Mouse (Mus musculus) embryonic facial prominence, embryonic 14.5 days (tissue): ENCODE data around the gene Trpv2. TPM values are rescaled to one million over a fixed set of nuclear protein-coding genes. Genes with fewer than 3 reads are reported as not detected.

Source experiments
- ATAC-seq: fragments of 200-750 bp; cut with Nextera tagmentation; 2 replicates; pipeline ENCODE4 v1.8.0; 2017; ENCODE audit warnings: low read depth, moderate number of reproducible peaks, moderate TSS enrichment
- DNase-seq: peaks from one replicate; pipeline ENCODE4 v3.0.0-alpha.2; 2015; ENCODE audit warnings: low spot score
- H3K27ac ChIP-seq: fragments of 300-500 bp; sonication (generic); replicated peaks from 2 replicates; pipeline ENCODE4 v1.5.1; 2014; ENCODE audit warnings: low read depth, mild to moderate bottlenecking, low read length, moderate library complexity
- H3K27me3 ChIP-seq: fragments of 300-500 bp; sonication (generic); replicated peaks from 2 replicates; pipeline ENCODE4 v1.6.1; 2014; ENCODE audit warnings: low read length; ENCODE audit not compliant: control insufficient read depth, insufficient read depth
- H3K36me3 ChIP-seq: fragments of 300-500 bp; sonication (generic); 2 replicates; pipeline ENCODE4 v1.6.1; 2014; ENCODE audit warnings: low read length, mixed read lengths; ENCODE audit not compliant: control insufficient read depth, insufficient read depth
- H3K4me1 ChIP-seq: fragments of 300-500 bp; sonication (generic); 2 replicates; pipeline ENCODE4 v1.6.1; 2014; ENCODE audit warnings: antibody characterized with exemption, low read length; ENCODE audit not compliant: control insufficient read depth, insufficient read depth
- H3K4me2 ChIP-seq: fragments of 300-500 bp; sonication (generic); 2 replicates; pipeline ENCODE4 v1.6.1; 2014; ENCODE audit warnings: low read depth, mild to moderate bottlenecking, low read length, moderate library complexity, mixed read lengths
- H3K4me3 ChIP-seq: fragments of 300-500 bp; sonication (generic); 2 replicates; pipeline ENCODE4 v1.5.1; 2014; ENCODE audit warnings: low read depth, mild to moderate bottlenecking, low read length
- H3K9ac ChIP-seq: fragments of 300-500 bp; sonication (generic); 2 replicates; pipeline ENCODE4 v1.6.1; 2014; ENCODE audit warnings: low read depth, mild to moderate bottlenecking, low read length, moderate library complexity, mixed read lengths
- H3K9me3 ChIP-seq: fragments of 300-500 bp; sonication (generic); 2 replicates; pipeline ENCODE4 v1.6.1; 2016; ENCODE audit warnings: low read length; ENCODE audit not compliant: control insufficient read depth
- WGBS: fragments of 180-500 bp; shearing (Covaris S2); extraction: QIAGEN DNeasy Blood & Tissue Kit; methylation state at CpG from one replicate; pipeline ENCODE4 v1.1.7; 2014; 5-methylcytosine and 5-hydroxymethylcytosine counted together
- polyA plus RNA-seq: library from polyadenylated mRNA; unstranded; fragments of >200 nt; fragmentation: Nextera tagmentation; extraction: Ambion mirVana; gene quantifications from 2 replicates; pipeline ENCODE4 v1.2.1, GENCODE M21; 2014

Trpv2 gene
- polyA plus RNA-seq, 1 experiment from 2014 or later = 6.4 TPM

DNA sequence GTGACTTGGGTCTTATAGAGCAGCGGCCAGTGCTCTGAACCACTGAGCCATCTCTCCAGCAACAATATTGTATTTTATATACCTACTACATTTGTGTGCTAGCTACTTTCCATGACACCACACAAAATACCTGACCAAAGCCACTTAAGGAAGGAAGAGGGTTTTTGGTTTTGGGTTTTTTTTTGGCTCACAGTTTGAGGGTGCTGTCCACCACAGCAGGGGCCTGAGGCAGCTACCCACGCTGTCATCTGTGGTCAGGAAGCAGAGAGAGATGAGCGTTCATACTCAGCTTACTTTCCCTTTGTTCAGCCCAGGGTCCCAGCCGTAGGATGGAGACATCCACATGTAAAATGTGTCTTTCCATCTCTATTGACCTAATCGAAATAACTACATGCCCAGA is 12.7 kb downstream of the Trpv2 start:
- H3K36me3 ChIP-seq = no peaks in the 10 kb centered on the region
- H3K27ac ChIP-seq = no peak overlapping the region
- no peak overlapping the region for H3K4me2 ChIP-seq
- no peaks in the 10 kb centered on the region for H3K4me1 ChIP-seq
- WGBS = 81% methylated on average over 5 of the region's 5 CpGs
- no peaks in the 10 kb centered on the region for H3K27me3 ChIP-seq
- DNase-seq = no peak
- no peak overlapping the region for H3K9ac ChIP-seq
- H3K9me3 ChIP-seq = no peaks in the 10 kb centered on the region
- no peak for ATAC-seq
- no peak overlapping the region for H3K4me3 ChIP-seq

GRCm38 (mm10) chr11:62589391-62589790 is 15.1 kb downstream of the Trpv2 start:
- 87% methylated on average over 10 of the region's 10 CpGs for WGBS
- H3K9ac ChIP-seq = no peak overlapping the region
- no peaks in the 10 kb centered on the region for H3K27me3 ChIP-seq
- DNase-seq (no peak), ATAC-seq (no peak)
- H3K36me3 ChIP-seq = no peaks in the 10 kb centered on the region
- H3K4me1 ChIP-seq = no peaks in the 10 kb centered on the region
- H3K4me2 ChIP-seq = no peak overlapping the region
- H3K9me3 ChIP-seq = no peaks in the 10 kb centered on the region
- no peak overlapping the region for H3K4me3 ChIP-seq
- no peak overlapping the region for H3K27ac ChIP-seq

GRCm38 (mm10) chr11:62591026-62591425 is 16.7 kb downstream of the Trpv2 start:
- no peaks in the 10 kb centered on the region for H3K36me3 ChIP-seq
- 74% methylated on average over 2 of the region's 2 CpGs for WGBS
- no peak overlapping the region for H3K9ac ChIP-seq
- H3K27me3 ChIP-seq = no peaks in the 10 kb centered on the region
- no peaks in the 10 kb centered on the region for H3K9me3 ChIP-seq
- H3K4me1 ChIP-seq = no peaks in the 10 kb centered on the region
- DNase-seq = no peak
- ATAC-seq = no peak
- no peak overlapping the region for H3K4me3 ChIP-seq
- no peak overlapping the region for H3K4me2 ChIP-seq
- H3K27ac ChIP-seq = no peak overlapping the region

GRCm38 (mm10) chr11:62591904-62592575 is 17.8 kb downstream of the Trpv2 start:
- no peak overlapping the region for H3K9ac ChIP-seq
- H3K27ac ChIP-seq = no peak overlapping the region
- ATAC-seq (no peak), DNase-seq (no peak)
- WGBS = 60% methylated on average over 8 of the region's 8 CpGs
- no peaks in the 10 kb centered on the region for H3K36me3 ChIP-seq
- H3K4me3 ChIP-seq = no peak overlapping the region
- no peaks in the 10 kb centered on the region for H3K9me3 ChIP-seq
- no peak overlapping the region for H3K4me2 ChIP-seq
- H3K4me1 ChIP-seq = no peaks in the 10 kb centered on the region
- no peaks in the 10 kb centered on the region for H3K27me3 ChIP-seq

- no peak overlapping the region for H3K27ac ChIP-seq
- no peaks in the 10 kb centered on the region for H3K27me3 ChIP-seq
- no peaks in the 10 kb centered on the region for H3K9me3 ChIP-seq
- no peak overlapping the region for H3K9ac ChIP-seq
- no peak overlapping the region for H3K4me2 ChIP-seq
- H3K4me3 ChIP-seq = no peak overlapping the region
- no peaks in the 10 kb centered on the region for H3K4me1 ChIP-seq
- H3K36me3 ChIP-seq = peaks cover 2% of the 10 kb centered on the region; the same call in 1 of the 2 replicates
- ATAC-seq (no peak), DNase-seq (no peak)
- 78% methylated on average over 4 of the region's 4 CpGs for WGBS
Measured at GRCm38 (mm10) chr11:62598571-62598970, 24.3 kb downstream of the Trpv2 start.

- DNase-seq = no peak
Measured at GRCm38 (mm10) chr11:62601732-62602618, 27.7 kb downstream of the Trpv2 start.

DNA sequence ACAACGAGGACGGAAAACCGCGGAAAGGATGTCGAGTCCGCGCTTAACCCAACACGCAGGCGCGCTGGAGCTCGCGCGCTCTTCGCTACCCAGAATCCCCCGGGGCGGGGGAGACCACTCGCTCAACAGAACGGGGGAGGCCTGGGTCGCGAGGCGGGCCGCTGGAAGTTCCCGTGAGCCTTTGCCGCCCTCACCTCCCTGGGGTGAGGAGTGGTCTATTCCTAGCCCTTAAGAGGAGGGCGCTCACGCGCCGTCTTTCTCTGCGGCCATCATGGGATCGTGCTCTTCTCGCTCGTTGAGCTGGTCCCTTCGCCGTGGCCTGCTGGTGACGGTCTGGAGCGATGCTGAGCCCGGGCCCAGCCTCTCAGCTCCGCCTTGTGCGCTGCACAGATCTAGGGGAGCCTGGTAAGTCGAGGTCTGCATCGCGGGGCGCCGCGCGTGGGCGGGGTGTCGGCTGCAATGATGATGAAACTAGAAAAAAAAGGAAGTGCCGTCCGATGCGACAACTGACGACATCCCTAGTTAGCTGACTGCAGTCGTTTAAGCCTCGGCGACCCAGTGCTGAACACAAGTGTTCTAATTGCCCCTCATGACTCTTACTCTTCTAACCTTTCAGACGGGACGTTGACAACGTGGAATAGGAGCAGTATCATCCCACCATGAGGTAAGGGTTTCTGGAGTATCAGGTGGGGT is 28.5 kb downstream of the Trpv2 start:
- Histone ChIP-seq H3K4me3 (peak overlapping the region; percentile 82), H3K36me3 (peaks cover 44% of the 10 kb centered on the region), H3K4me2 (peak overlapping the region; percentile 71), H3K27me3 (no peaks in the 10 kb centered on the region), H3K27ac (peak overlapping the region; percentile 93), H3K4me1 (peaks cover 9% of the 10 kb centered on the region), H3K9ac (peak overlapping the region; percentile 97), H3K9me3 (no peaks in the 10 kb centered on the region)
- WGBS = 0% methylated on average over 47 of the region's 58 CpGs
- DNase-seq (peak; percentile 99), ATAC-seq (peak; percentile 94)

More at GRCm38 (mm10) chr11:62601732-62602618, 27.7 kb downstream of the Trpv2 start:
- Histone ChIP-seq H3K4me2 (peak overlapping the region; percentile 71), H3K9me3 (no peaks in the 10 kb centered on the region), H3K4me1 (peaks cover 9% of the 10 kb centered on the region), H3K36me3 (peaks cover 36% of the 10 kb centered on the region), H3K4me3 (peak overlapping the region; percentile 82), H3K27ac (peak overlapping the region; percentile 82), H3K9ac (peak overlapping the region; percentile 97), H3K27me3 (no peaks in the 10 kb centered on the region)
- WGBS = 14% methylated on average over 17 of the region's 17 CpGs
- ATAC-seq = peak; percentile 0

DNA sequence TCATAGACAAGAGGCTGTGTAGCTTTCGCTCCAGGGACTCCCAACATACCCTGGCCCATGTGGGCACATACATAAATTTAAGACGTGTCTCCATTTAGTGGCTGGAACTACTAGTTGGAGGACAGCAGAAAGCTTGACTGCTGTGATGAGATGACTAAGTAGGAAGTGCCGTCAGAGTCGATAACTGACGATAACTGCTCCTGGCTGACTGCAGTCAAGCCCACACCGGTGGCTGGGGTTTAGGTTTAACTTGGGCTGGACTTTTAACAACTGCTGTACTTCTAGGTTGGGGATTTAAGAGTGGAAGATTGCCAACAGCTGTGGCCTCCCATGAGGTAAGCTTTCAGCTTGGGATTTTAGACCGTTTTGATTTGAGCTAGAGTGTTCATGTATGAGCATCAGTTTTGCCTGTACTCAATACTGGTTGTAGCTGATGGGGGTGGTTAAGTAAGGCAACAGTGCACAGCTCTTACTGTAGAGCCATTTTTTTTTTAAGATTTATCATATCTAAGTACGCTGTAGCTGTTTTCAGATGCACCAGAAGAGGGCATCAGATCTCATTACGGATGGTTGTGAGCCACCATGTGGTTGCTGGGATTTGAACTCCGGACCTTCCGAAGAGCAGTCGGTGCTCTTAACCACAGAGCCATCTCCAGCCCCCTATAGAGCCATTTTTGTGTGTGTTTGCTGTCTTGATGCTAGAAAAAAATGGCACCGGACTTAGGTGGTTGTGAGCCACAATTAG is 29.2 kb downstream of the Trpv2 start:
- DNase-seq (peak; percentile 53), ATAC-seq (no peak)
- under 1% methylated on average over 13 of the region's 13 CpGs for WGBS
- peak overlapping the region; percentile 82 for H3K4me3 ChIP-seq
- H3K27ac ChIP-seq = peak overlapping the region; percentile 93
- peak overlapping the region; percentile 71 for H3K4me2 ChIP-seq
- H3K4me1 ChIP-seq = peaks cover 9% of the 10 kb centered on the region
- H3K27me3 ChIP-seq = no peaks in the 10 kb centered on the region
- H3K36me3 ChIP-seq = peaks cover 51% of the 10 kb centered on the region
- no peaks in the 10 kb centered on the region for H3K9me3 ChIP-seq
- H3K9ac ChIP-seq = peak overlapping the region; percentile 97
